ENCODE assay signal across 12 mouse cellular contexts in genomic region chr5:113790453-113791196, GRCm38 (mm10). TPM values are rescaled to one million over a fixed set of nuclear protein-coding genes. Genes with fewer than 3 reads are reported as not detected.
DNase-seq lines count a peak whose midpoint lies in the region; ATAC-seq and TF ChIP-seq lines count a peak whose summit lies in the region.
"Had no signal": no experiment of that assay in that cellular context is flagged by ENCODE, and none has a peak within 500 bp of the region (broad histone marks: within the 10 kb centered on the region; RNA-seq: fewer than 3 reads in every experiment).

No protein-coding gene starts in this region.

- H3K27me3 ChIP-seq in embryonic facial prominence, embryonic 10.5 days (replicated peaks; ENCODE audit: low read depth, poor library complexity, severe bottlenecking) = peaks cover 12% of the 10 kb centered on the region; the same call in 1 of the 2 replicates
- no peaks in the 10 kb centered on the region for H3K27me3 ChIP-seq in intestine, embryonic 16.5 days (replicated peaks; ENCODE audit: control insufficient read depth, insufficient read depth, low read length)
- no peaks in the 10 kb centered on the region for H3K27me3 ChIP-seq in limb, embryonic 10.5 days (ENCODE audit: low read depth, poor library complexity, severe bottlenecking)
- H3K27me3 ChIP-seq in forebrain, postnatal 0 days (ENCODE audit: insufficient read depth, low read length) = no peaks in the 10 kb centered on the region

- no peak overlapping the region for H3K4me3 ChIP-seq in embryonic facial prominence, embryonic 10.5 days
- H3K4me3 ChIP-seq in intestine, embryonic 16.5 days (ENCODE audit: low read length) = no peak overlapping the region
- no peak overlapping the region for H3K4me3 ChIP-seq in limb, embryonic 10.5 days
- no peak overlapping the region for H3K4me3 ChIP-seq in forebrain, postnatal 0 days (ENCODE audit: low read depth, low read length)
- H3K4me3 ChIP-seq: midbrain, embryonic 12.5 days had no signal

- WGBS in embryonic facial prominence, embryonic 10.5 days = 78% methylated on average over 11 of the region's 11 CpGs
- 58% methylated on average over 11 of the region's 11 CpGs for WGBS in intestine, embryonic 16.5 days
- 62% methylated on average over 11 of the region's 11 CpGs for WGBS in limb, embryonic 10.5 days
- WGBS in forebrain, postnatal 0 days = 83% methylated on average over 11 of the region's 11 CpGs

- no peak for DNase-seq in embryonic facial prominence, embryonic 10.5 days (ENCODE audit: low spot score)
- no peak for DNase-seq in limb, embryonic 10.5 days (ENCODE audit: low spot score)
- DNase-seq in lung, postnatal 10 days = peak; percentile 56
- DNase-seq in ovary, postnatal 36 days (ENCODE audit: low spot score) = no peak
- no peak for DNase-seq in forebrain, postnatal 0 days
- DNase-seq in layer of hippocampus, postnatal 10 days (ENCODE audit: low spot score in 2 of 2) = no peak
- DNase-seq: cerebellum, adult 9-11 months; layer of hippocampus, adult 9-11 months; thymus, postnatal 36 days had no signal

- H3K36me3 ChIP-seq in embryonic facial prominence, embryonic 10.5 days (replicated peaks) = peaks cover 30% of the 10 kb centered on the region
- no peaks in the 10 kb centered on the region for H3K36me3 ChIP-seq in intestine, embryonic 16.5 days (ENCODE audit: control insufficient read depth, insufficient read depth, low read length)
- H3K36me3 ChIP-seq in limb, embryonic 10.5 days = peaks cover 39% of the 10 kb centered on the region
- no peaks in the 10 kb centered on the region for H3K36me3 ChIP-seq in forebrain, postnatal 0 days (ENCODE audit: insufficient read depth)
- H3K36me3 ChIP-seq: G1E; midbrain, embryonic 12.5 days had no signal

- H3K9ac ChIP-seq in intestine, embryonic 16.5 days (ENCODE audit: low read depth, low read length) = no peak overlapping the region
- no peak overlapping the region for H3K9ac ChIP-seq in forebrain, postnatal 0 days
- H3K9ac ChIP-seq: midbrain, embryonic 12.5 days had no signal

- no peak overlapping the region for H3K4me2 ChIP-seq in intestine, embryonic 16.5 days (ENCODE audit: low read depth, low read length)
- H3K4me2 ChIP-seq in forebrain, postnatal 0 days (ENCODE audit: low read depth) = no peak overlapping the region
- H3K4me2 ChIP-seq: midbrain, embryonic 12.5 days had no signal

- TF ChIP-seq CTCF in forebrain, postnatal 0 days (IDR thresholded peaks at IDR 0.05; ENCODE audit: low read depth) = no peak

- no peaks in the 10 kb centered on the region for H3K9me3 ChIP-seq in embryonic facial prominence, embryonic 10.5 days
- no peaks in the 10 kb centered on the region for H3K9me3 ChIP-seq in intestine, embryonic 16.5 days (ENCODE audit: control insufficient read depth, low read length)
- H3K9me3 ChIP-seq in limb, embryonic 10.5 days (replicated peaks) = no peaks in the 10 kb centered on the region
- H3K9me3 ChIP-seq in forebrain, postnatal 0 days (ENCODE audit: low read length) = no peaks in the 10 kb centered on the region
- H3K9me3 ChIP-seq: G1E; midbrain, embryonic 12.5 days had no signal

- peak; percentile 37; the same call in 1 of the 2 replicates for ATAC-seq in intestine, embryonic 16.5 days
- ATAC-seq in forebrain, postnatal 0 days = no peak

- H3K27ac ChIP-seq in embryonic facial prominence, embryonic 10.5 days (replicated peaks) = peak overlapping the region; percentile 61
- H3K27ac ChIP-seq in intestine, embryonic 16.5 days (ENCODE audit: low read length) = no peak overlapping the region
- H3K27ac ChIP-seq in limb, embryonic 10.5 days = peak overlapping the region; percentile 84
- H3K27ac ChIP-seq in forebrain, postnatal 0 days (ENCODE audit: low read depth, low read length) = no peak overlapping the region
- H3K27ac ChIP-seq: midbrain, embryonic 12.5 days had no signal

- peaks cover 77% of the 10 kb centered on the region for H3K4me1 ChIP-seq in embryonic facial prominence, embryonic 10.5 days
- peaks cover 22% of the 10 kb centered on the region for H3K4me1 ChIP-seq in intestine, embryonic 16.5 days (ENCODE audit: control insufficient read depth, insufficient read depth, low read length)
- H3K4me1 ChIP-seq in limb, embryonic 10.5 days = peaks cover 88% of the 10 kb centered on the region
- H3K4me1 ChIP-seq in forebrain, postnatal 0 days (ENCODE audit: insufficient read depth) = no peaks in the 10 kb centered on the region
- H3K4me1 ChIP-seq: midbrain, embryonic 12.5 days had no signal

RNA-seq across cellular contexts. Expression of gene Tmem119, which starts 9.7 kb away (rescaled TPM):
- polyA plus RNA-seq in embryonic facial prominence, embryonic 10.5 days (2016; fragmentation: Nextera tagmentation; extraction: Ambion mirVana) = 72.7 and 83.3 TPM in 2 replicates
- 56.6 and 63.7 TPM in 2 replicates for polyA plus RNA-seq in intestine, embryonic 16.5 days (2015; fragmentation: Nextera tagmentation; extraction: Ambion mirVana)
- 159 and 218 TPM in 2 replicates for polyA plus RNA-seq in limb, embryonic 10.5 days (2016; fragmentation: Nextera tagmentation; extraction: Ambion mirVana)
- total RNA-seq in forebrain, postnatal 0 days (2014; rRNA removed) = 5.8 and 8.2 TPM in 2 replicates
- 5.9 and 7.1 TPM in 2 replicates for polyA plus RNA-seq in forebrain, postnatal 0 days (2015; fragmentation: Nextera tagmentation; extraction: Ambion mirVana)
- 10 to 100 TPM; 11.7 to 13.1 TPM for total RNA-seq in layer of hippocampus, postnatal 10 days (2021)

RNA-seq across cellular contexts. Expression of gene Iscu, which starts 18.1 kb away (rescaled TPM):
- polyA plus RNA-seq in embryonic facial prominence, embryonic 10.5 days (2016; fragmentation: Nextera tagmentation; extraction: Ambion mirVana) = 99.7 and 103 TPM in 2 replicates
- 99.0 and 114 TPM in 2 replicates for polyA plus RNA-seq in intestine, embryonic 16.5 days (2015; fragmentation: Nextera tagmentation; extraction: Ambion mirVana)
- 106 and 112 TPM in 2 replicates for polyA plus RNA-seq in limb, embryonic 10.5 days (2016; fragmentation: Nextera tagmentation; extraction: Ambion mirVana)
- 67.2 and 88.2 TPM in 2 replicates for total RNA-seq in forebrain, postnatal 0 days (2014; rRNA removed)
- 98.9 and 119 TPM in 2 replicates for polyA plus RNA-seq in forebrain, postnatal 0 days (2015; fragmentation: Nextera tagmentation; extraction: Ambion mirVana)
- total RNA-seq in layer of hippocampus, postnatal 10 days (2021) = 10 to 100 TPM; 71.0 to 77.5 TPM

RNA-seq across cellular contexts. Expression of gene Sart3, which starts 18.3 kb away (rescaled TPM):
- 79.0 and 80.9 TPM in 2 replicates for polyA plus RNA-seq in embryonic facial prominence, embryonic 10.5 days (2016; fragmentation: Nextera tagmentation; extraction: Ambion mirVana)
- 30.2 and 30.6 TPM in 2 replicates for polyA plus RNA-seq in intestine, embryonic 16.5 days (2015; fragmentation: Nextera tagmentation; extraction: Ambion mirVana)
- polyA plus RNA-seq in limb, embryonic 10.5 days (2016; fragmentation: Nextera tagmentation; extraction: Ambion mirVana) = 90.9 and 100 TPM in 2 replicates
- total RNA-seq in forebrain, postnatal 0 days (2014; rRNA removed) = 47.4 and 54.0 TPM in 2 replicates
- 21.6 and 28.5 TPM in 2 replicates for polyA plus RNA-seq in forebrain, postnatal 0 days (2015; fragmentation: Nextera tagmentation; extraction: Ambion mirVana)
- total RNA-seq in layer of hippocampus, postnatal 10 days (2021) = 10 to 100 TPM; 36.7 to 48.2 TPM

RNA-seq across cellular contexts. Expression of gene Selplg, which starts 41.8 kb away (rescaled TPM):
- 0.58 and 0.83 TPM in 2 replicates for polyA plus RNA-seq in embryonic facial prominence, embryonic 10.5 days (2016; fragmentation: Nextera tagmentation; extraction: Ambion mirVana)
- 6.8 and 7.5 TPM in 2 replicates for polyA plus RNA-seq in intestine, embryonic 16.5 days (2015; fragmentation: Nextera tagmentation; extraction: Ambion mirVana)
- polyA plus RNA-seq in limb, embryonic 10.5 days (2016; fragmentation: Nextera tagmentation; extraction: Ambion mirVana) = 0.60 and 0.80 TPM in 2 replicates
- 1.1 and 1.3 TPM in 2 replicates for total RNA-seq in forebrain, postnatal 0 days (2014; rRNA removed)
- polyA plus RNA-seq in forebrain, postnatal 0 days (2015; fragmentation: Nextera tagmentation; extraction: Ambion mirVana) = 1.8 and 2.4 TPM in 2 replicates
- 10 to 100 TPM; 12.1 to 12.9 TPM for total RNA-seq in layer of hippocampus, postnatal 10 days (2021)

RNA-seq across cellular contexts. Expression of gene Ficd, which starts 55.0 kb away (rescaled TPM):
- 3.6 and 4.0 TPM in 2 replicates for polyA plus RNA-seq in embryonic facial prominence, embryonic 10.5 days (2016; fragmentation: Nextera tagmentation; extraction: Ambion mirVana)
- polyA plus RNA-seq in intestine, embryonic 16.5 days (2015; fragmentation: Nextera tagmentation; extraction: Ambion mirVana) = 5.6 and 7.1 TPM in 2 replicates
- 3.3 and 3.4 TPM in 2 replicates for polyA plus RNA-seq in limb, embryonic 10.5 days (2016; fragmentation: Nextera tagmentation; extraction: Ambion mirVana)
- total RNA-seq in forebrain, postnatal 0 days (2014; rRNA removed) = 9.2 TPM in 2 replicates
- 6.9 and 8.0 TPM in 2 replicates for polyA plus RNA-seq in forebrain, postnatal 0 days (2015; fragmentation: Nextera tagmentation; extraction: Ambion mirVana)
- total RNA-seq in layer of hippocampus, postnatal 10 days (2021) = 1 to 10 TPM; 8.2 to 9.4 TPM

Comparison
In these comparisons a context has a peak if more than half of its experiments do, and no peak if none do; other contexts are left out.
1. H3K27ac ChIP-seq: peak in embryonic facial prominence, embryonic 10.5 days (single experiment) and limb, embryonic 10.5 days (single experiment); none in intestine, embryonic 16.5 days (single experiment) and forebrain, postnatal 0 days (single experiment).